Mouse (Mus musculus) small intestine, adult 2 months (tissue): Measurements from ENCODE around the gene Mgat4a. TPM values are rescaled to one million over a fixed set of nuclear protein-coding genes. Genes with fewer than 3 reads are reported as not detected.
A peak's percentile ranks its signal among the peaks of the same experiment; 100 is the strongest.

ENCODE experiments used
- H3K27ac ChIP-seq: fragments of 200-500 bp; 2 replicates; pipeline ENCODE4 v1.5.1; 2012; ENCODE audit warnings: low read depth, low read length, control low read depth, inconsistent platforms; ENCODE audit not compliant: insufficient read depth
- H3K27me3 ChIP-seq: fragments of 200-500 bp; 2 replicates; pipeline ENCODE4 v1.6.1; 2012; ENCODE audit warnings: mild to moderate bottlenecking, moderate library complexity, low read length, inconsistent platforms; ENCODE audit not compliant: control insufficient read depth, insufficient read depth
- H3K36me3 ChIP-seq: fragments of 200-500 bp; 2 replicates; pipeline ENCODE4 v1.6.1; 2012; ENCODE audit warnings: mild to moderate bottlenecking, low read length, control low read depth, inconsistent platforms; ENCODE audit not compliant: control insufficient read depth, insufficient read depth
- H3K4me1 ChIP-seq: fragments of 200-500 bp; 2 replicates; pipeline ENCODE4 v1.6.1; 2012; ENCODE audit warnings: low read length, inconsistent platforms, mixed read lengths; ENCODE audit not compliant: control insufficient read depth, insufficient read depth, insufficient read length
- H3K4me3 ChIP-seq: fragments of 200-500 bp; 2 replicates; pipeline ENCODE4 v1.5.1; 2012; ENCODE audit warnings: low read depth, mild to moderate bottlenecking, control low read depth, inconsistent platforms, low read length, moderate library complexity
- CTCF ChIP-seq: fragments of 200-500 bp; IDR thresholded peaks from 2 replicates; pipeline ENCODE4 v1.5.1; 2012; ENCODE audit warnings: low read depth, mild to moderate bottlenecking, control low read depth, inconsistent platforms, low read length, moderate library complexity, mixed read lengths; ENCODE audit not compliant: insufficient replicate concordance, insufficient read length; ENCODE audit errors: extremely low read depth
- POLR2A ChIP-seq: fragments of 200-500 bp; IDR thresholded peaks from 2 replicates; pipeline ENCODE4 v1.6.1; 2012; ENCODE audit warnings: low read depth, mild to moderate bottlenecking, control low read depth, inconsistent platforms, low read length, moderate library complexity
- WGBS: fragments of 180-500 bp; shearing (Covaris S2); methylation state at CpG from one replicate; pipeline ENCODE4 v1.1.7; 2018; 5-methylcytosine and 5-hydroxymethylcytosine counted together
- polyA plus RNA-seq: library from polyadenylated mRNA; depleted of rRNA; stranded (reverse); fragments of >200 nt; gene quantifications from 2 replicates; pipeline ENCODE4 v1.2.3, GENCODE M21; 2012

Mgat4a gene
- polyA plus RNA-seq, 1 experiment: 53.3 TPM

DNA sequence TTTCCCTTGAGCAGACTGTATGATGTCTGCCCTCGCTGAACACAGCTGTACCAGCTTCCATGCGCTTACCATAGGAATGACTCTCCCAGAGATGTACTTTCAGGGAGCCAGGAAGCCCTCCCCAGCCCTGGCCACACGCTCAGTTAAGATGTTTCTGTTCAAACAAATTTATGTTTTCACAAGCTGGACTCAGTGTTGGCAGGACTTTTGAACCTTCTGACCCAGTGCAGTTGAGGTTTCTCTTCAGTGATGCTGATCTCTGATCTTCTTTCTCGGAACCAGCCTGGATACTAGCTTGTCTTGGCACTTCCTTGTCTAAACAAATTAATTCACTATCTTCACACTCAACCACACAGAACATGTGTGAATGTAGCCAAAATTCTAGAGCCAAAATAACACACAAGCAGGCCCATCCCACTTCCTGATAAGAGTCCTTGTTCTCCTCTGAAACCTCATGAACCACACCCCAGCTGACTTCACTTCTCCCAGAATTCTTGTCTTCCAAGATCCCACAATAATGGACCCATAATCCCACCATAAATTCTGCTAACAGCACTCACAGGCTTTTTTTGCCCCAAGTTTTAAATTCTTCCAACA is 22.6 kb downstream of the Mgat4a start:
- TF ChIP-seq POLR2A (no peak), CTCF (no peak)
- H3K4me3 ChIP-seq: peak overlapping the region; percentile 18; the same call in 1 of the 2 replicates
- peaks cover 46% of the 10 kb centered on the region for H3K4me1 ChIP-seq
- peaks cover 10% of the 10 kb centered on the region for H3K36me3 ChIP-seq
- H3K27ac ChIP-seq: peak overlapping the region; percentile 90
- no peaks in the 10 kb centered on the region for H3K27me3 ChIP-seq
- 15% methylated on average over 4 of the region's 4 CpGs for WGBS

DNA sequence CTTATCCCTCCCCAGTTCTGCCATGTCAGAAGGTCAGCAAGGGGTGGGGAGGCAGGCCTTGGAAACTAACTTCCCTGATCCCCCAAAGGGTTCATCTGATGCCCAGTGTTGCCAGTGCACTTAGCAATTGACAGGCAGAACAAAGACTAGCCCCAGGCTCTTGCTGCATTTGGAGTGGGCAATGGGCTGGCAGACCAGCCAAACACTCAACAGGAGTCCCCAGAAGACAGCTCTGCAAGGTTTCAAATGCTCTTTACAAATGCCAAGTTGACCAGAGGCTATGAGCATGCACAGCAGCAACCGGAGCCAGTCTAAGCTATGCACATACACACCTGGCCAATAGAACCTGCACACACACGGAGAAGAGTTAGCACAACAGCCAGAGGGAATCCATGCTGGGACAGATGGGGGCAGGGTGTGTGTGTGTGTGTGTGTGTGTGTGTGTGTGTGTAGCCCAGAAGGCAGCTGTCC is 27.8 kb downstream of the Mgat4a start:
- 33% methylated on average over 2 of the region's 2 CpGs for WGBS
- Histone ChIP-seq H3K4me1 (peaks cover 57% of the 10 kb centered on the region), H3K4me3 (no peak overlapping the region), H3K27me3 (no peaks in the 10 kb centered on the region), H3K36me3 (peaks cover 16% of the 10 kb centered on the region), H3K27ac (peak overlapping the region; percentile 74)
- TF ChIP-seq CTCF (no peak), POLR2A (no peak)

DNA sequence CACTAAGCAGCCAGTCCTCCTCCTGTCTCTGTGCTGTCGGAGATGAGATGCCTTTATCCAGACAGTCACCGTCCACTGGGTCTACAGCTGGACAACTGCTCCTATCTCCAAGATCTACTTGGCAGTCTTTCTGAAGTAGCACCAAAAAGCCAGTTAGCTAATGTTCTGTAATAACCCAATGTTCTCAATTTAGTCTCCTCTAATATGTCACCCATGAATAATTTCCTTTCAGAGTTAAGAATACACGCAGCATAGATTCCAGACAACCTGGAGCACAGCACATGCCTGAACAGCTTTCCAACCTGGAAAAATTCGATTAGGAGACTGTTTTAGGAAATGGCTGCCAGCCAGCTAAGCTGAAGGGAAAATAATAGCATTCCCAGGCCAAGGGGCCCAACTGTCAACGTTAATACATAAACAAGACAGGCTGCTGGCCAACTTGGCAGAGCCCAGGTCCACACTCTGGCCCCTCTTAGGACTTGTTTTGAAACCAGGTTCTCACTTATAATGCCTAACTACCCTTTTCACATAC is 28.6 kb downstream of the Mgat4a start:
- Histone ChIP-seq H3K4me3 (no peak overlapping the region), H3K27ac (peak overlapping the region; percentile 74), H3K27me3 (no peaks in the 10 kb centered on the region), H3K36me3 (peaks cover 18% of the 10 kb centered on the region), H3K4me1 (peaks cover 50% of the 10 kb centered on the region)
- 17% methylated on average over 5 of the region's 5 CpGs for WGBS
- TF ChIP-seq CTCF (no peak), POLR2A (no peak)

DNA sequence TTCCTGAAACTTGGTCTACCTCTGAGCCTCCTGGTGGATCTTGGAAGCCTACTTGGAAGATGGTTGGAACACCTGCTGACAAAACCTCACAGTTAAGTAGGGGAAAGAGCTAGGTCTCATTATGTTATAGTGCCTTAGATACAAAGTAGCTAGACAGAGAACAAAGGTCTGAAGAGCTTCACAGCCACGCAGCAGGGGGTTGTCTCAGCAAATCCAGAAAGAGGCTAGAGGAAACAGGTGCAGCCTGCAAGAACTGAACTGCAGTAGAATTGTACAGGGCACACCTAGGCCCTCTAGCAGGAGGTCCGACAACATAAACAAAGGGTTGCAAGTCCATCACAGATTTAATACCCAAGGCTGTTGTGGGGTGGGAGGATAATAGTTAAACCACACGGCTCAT is 30.6 kb downstream of the Mgat4a start:
- WGBS: 28% methylated on average over 3 of the region's 3 CpGs
- Histone ChIP-seq H3K4me1 (peaks cover 41% of the 10 kb centered on the region), H3K36me3 (peaks cover 19% of the 10 kb centered on the region), H3K27ac (peak overlapping the region; percentile 60), H3K4me3 (no peak overlapping the region), H3K27me3 (no peaks in the 10 kb centered on the region)
- TF ChIP-seq POLR2A (no peak), CTCF (no peak)

DNA sequence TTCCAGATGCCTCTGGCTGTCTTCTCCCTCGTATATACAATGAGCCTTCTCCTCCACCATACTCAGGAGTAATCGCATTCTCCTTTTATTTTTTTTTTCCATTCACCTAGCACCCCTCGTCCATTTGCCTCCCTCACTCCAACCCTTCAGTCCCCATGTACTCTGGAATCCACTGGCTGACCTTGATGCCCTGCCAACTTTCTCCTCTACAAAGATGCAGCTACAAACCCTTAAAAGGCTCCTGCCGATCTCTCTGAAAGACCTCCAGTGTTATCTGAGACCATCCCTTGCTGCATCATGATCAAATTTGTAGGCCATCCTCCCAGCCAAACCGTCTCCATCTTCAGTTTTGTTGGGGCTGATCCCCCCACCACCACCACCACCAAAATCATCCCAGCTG is 31.4 kb downstream of the Mgat4a start:
- peak overlapping the region; percentile 60 for H3K27ac ChIP-seq
- WGBS: 62% methylated on average over 5 of the region's 5 CpGs
- peaks cover 19% of the 10 kb centered on the region for H3K36me3 ChIP-seq
- no peak overlapping the region for H3K4me3 ChIP-seq
- no peaks in the 10 kb centered on the region for H3K27me3 ChIP-seq
- no peak for TF ChIP-seq POLR2A
- no peak for TF ChIP-seq CTCF
- H3K4me1 ChIP-seq: peaks cover 48% of the 10 kb centered on the region

DNA sequence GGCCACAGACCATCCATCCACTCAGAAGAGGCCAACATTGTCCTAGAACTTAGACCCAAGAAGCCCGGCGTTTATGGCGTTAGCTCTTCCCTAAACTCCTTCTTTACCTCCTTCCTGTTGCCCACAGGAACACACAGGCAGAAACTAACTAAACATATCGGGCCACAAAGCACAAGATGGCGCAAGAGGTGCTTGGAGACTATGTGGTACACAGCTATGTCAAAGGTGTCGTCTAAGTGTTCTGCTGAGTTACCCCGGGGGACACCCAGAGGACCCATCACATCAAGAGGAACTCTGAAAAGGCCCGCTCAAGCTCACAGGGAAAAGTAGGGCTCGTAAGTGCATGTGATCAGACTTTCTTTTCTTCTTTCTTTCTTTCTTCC is 35.5 kb downstream of the Mgat4a start:
- TF ChIP-seq POLR2A: no peak
- no peak for TF ChIP-seq CTCF
- no peak overlapping the region for H3K4me3 ChIP-seq
- WGBS: 53% methylated on average over 9 of the region's 9 CpGs
- peak overlapping the region; percentile 88 for H3K27ac ChIP-seq
- peaks cover 46% of the 10 kb centered on the region; the same call in 1 of the 2 replicates for H3K4me1 ChIP-seq
- peaks cover 16% of the 10 kb centered on the region for H3K36me3 ChIP-seq
- no peaks in the 10 kb centered on the region for H3K27me3 ChIP-seq

DNA sequence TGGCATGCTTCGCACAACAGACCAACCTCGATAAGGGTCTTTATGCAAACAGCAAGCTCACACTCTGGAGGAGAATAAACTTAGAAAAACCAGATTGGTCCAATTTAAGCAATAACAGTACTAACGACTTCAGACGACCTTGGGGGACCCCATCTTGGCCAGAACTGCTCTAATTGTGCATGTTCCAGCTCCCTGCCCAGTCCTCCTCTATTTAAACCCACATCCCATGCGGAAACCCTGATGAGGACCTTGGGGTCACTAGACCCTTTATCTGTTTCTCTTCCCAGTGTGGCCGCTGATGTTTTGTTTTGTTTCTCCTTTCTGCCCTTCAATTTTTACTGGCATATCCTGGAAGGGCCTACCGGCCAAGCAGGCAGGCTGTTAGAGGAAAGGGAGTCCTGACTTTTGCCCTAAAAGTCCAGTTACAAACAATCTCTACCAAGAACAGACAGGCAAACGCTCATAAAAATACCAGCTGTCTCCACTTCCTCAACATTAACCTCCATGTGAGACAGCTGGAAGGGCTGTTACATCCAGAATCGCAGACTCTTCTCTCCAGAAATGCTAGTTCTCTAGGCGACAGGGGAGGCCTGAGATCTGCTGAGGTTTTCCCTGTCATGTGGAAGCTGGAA is 36.0 kb downstream of the Mgat4a start:
- Histone ChIP-seq H3K27me3 (no peaks in the 10 kb centered on the region), H3K27ac (peak overlapping the region; percentile 88), H3K36me3 (peaks cover 18% of the 10 kb centered on the region), H3K4me1 (peaks cover 45% of the 10 kb centered on the region; the same call in 1 of the 2 replicates), H3K4me3 (no peak overlapping the region)
- TF ChIP-seq POLR2A: no peak
- no peak for TF ChIP-seq CTCF
- 24% methylated on average over 10 of the region's 10 CpGs for WGBS
